Mouse (Mus musculus): ENCODE results near the gene Gm10447.

- TF ChIP-seq CTCF (IDR thresholded peaks at IDR 0.05; ENCODE audit: control insufficient read depth, insufficient read depth, insufficient read length) (peak; percentile 26), MAX (IDR thresholded peaks at IDR 0.05) (no peak), CEBPB (IDR thresholded peaks at IDR 0.05; ENCODE audit: low read depth) (no peak)
These were observed at the start of gene Gm10447, which contains the start of gene Shroom1 for GRCm38 (mm10) chr11:53456474-53457371.
